Mouse (Mus musculus): ENCODE data around the gene Nfs1. TPM values are rescaled to one million over a fixed set of nuclear protein-coding genes. Genes with fewer than 3 reads are reported as not detected.

The Nfs1 gene
- total RNA-seq, 2 experiments from 2014 or later: 20.4 to 86.8 TPM

- ATAC-seq (replicated peaks; ENCODE audit: low FRiP score, poor library complexity, severe bottlenecking): no peak
Measured at GRCm38 (mm10) chr2:156078421-156079182, 65.4 kb downstream of the Nfs1 start.

- ATAC-seq (replicated peaks; ENCODE audit: low FRiP score, poor library complexity, severe bottlenecking): no peak
Measured at GRCm38 (mm10) chr2:156077461-156077860, 66.5 kb downstream of the Nfs1 start.

- no peak for ATAC-seq (replicated peaks; ENCODE audit: low FRiP score, poor library complexity, severe bottlenecking)
Measured at GRCm38 (mm10) chr2:156073725-156074124, 70.3 kb downstream of the Nfs1 start.

Other genes starting within 250 kb of the Nfs1 start
- 1.7 and 7.6 TPM in 2 replicates for gene Uqcc1, start 213.9 kb downstream of the Nfs1 start, total RNA-seq (2015; ENCODE audit: low replicate concordance)
- gene Uqcc1, start 213.9 kb downstream of the Nfs1 start, total RNA-seq (2017; ENCODE audit: low replicate concordance): 2.3 and 2.6 TPM in 2 replicates
- gene Gm15557, start 203.5 kb downstream of the Nfs1 start, total RNA-seq (2015; ENCODE audit: low replicate concordance): not detected in 2 replicates
- gene Gm15557, start 203.5 kb downstream of the Nfs1 start, total RNA-seq (2017; ENCODE audit: low replicate concordance): not detected in 2 replicates
- gene Gdf5, start 198.8 kb downstream of the Nfs1 start, total RNA-seq (2015; ENCODE audit: low replicate concordance): not detected in 2 replicates
- not detected in 2 replicates for gene Gdf5, start 198.8 kb downstream of the Nfs1 start, total RNA-seq (2017; ENCODE audit: low replicate concordance)
- 4.2 and 32.4 TPM in 2 replicates for gene Cep250, start 187.7 kb downstream of the Nfs1 start, total RNA-seq (2015; ENCODE audit: low replicate concordance)
- 18.5 and 19.2 TPM in 2 replicates for gene Cep250, start 187.7 kb downstream of the Nfs1 start, total RNA-seq (2017; ENCODE audit: low replicate concordance)
- not detected in 2 replicates for gene 6430550D23Rik, start 136.2 kb downstream of the Nfs1 start, total RNA-seq (2015; ENCODE audit: low replicate concordance)
- 0.26 TPM in 1 of 2 replicates, not detected in the other for gene 6430550D23Rik, start 136.2 kb downstream of the Nfs1 start, total RNA-seq (2017; ENCODE audit: low replicate concordance)
- gene Ergic3, start 136.1 kb downstream of the Nfs1 start, total RNA-seq (2015; ENCODE audit: low replicate concordance): 59.5 and 136 TPM in 2 replicates
- 18.6 and 22.6 TPM in 2 replicates for gene Ergic3, start 136.1 kb downstream of the Nfs1 start, total RNA-seq (2017; ENCODE audit: low replicate concordance)
- not detected in 2 replicates for gene Fer1l4, start 91.2 kb downstream of the Nfs1 start, total RNA-seq (2015; ENCODE audit: low replicate concordance)
- gene Fer1l4, start 91.2 kb downstream of the Nfs1 start, total RNA-seq (2017; ENCODE audit: low replicate concordance): not detected in 2 replicates
- gene Spag4, start 79.0 kb downstream of the Nfs1 start, total RNA-seq (2015; ENCODE audit: low replicate concordance): not detected in 2 replicates
- gene Spag4, start 79.0 kb downstream of the Nfs1 start, total RNA-seq (2017; ENCODE audit: low replicate concordance): not detected in 2 replicates
- 46.5 and 58.7 TPM in 2 replicates for gene Cpne1, start 32.2 kb downstream of the Nfs1 start, total RNA-seq (2015; ENCODE audit: low replicate concordance)
- 14.9 and 26.0 TPM in 2 replicates for gene Cpne1, start 32.2 kb downstream of the Nfs1 start, total RNA-seq (2017; ENCODE audit: low replicate concordance)
- 39.4 and 47.6 TPM in 2 replicates for gene Rbm12, start 32.2 kb downstream of the Nfs1 start, total RNA-seq (2015; ENCODE audit: low replicate concordance)
- gene Rbm12, start 32.2 kb downstream of the Nfs1 start, total RNA-seq (2017; ENCODE audit: low replicate concordance): 12.3 and 18.4 TPM in 2 replicates
- 2.5 TPM in 1 of 2 replicates, not detected in the other for gene Gm28036, start 17.1 kb downstream of the Nfs1 start, total RNA-seq (2015; ENCODE audit: low replicate concordance)
- gene Gm28036, start 17.1 kb downstream of the Nfs1 start, total RNA-seq (2017; ENCODE audit: low replicate concordance): 11.3 and 23.7 TPM in 2 replicates
- 26.8 and 43.6 TPM in 2 replicates for gene Romo1, start 147 bp downstream of the Nfs1 start, total RNA-seq (2015; ENCODE audit: low replicate concordance)
- 4.2 and 16.4 TPM in 2 replicates for gene Romo1, start 147 bp downstream of the Nfs1 start, total RNA-seq (2017; ENCODE audit: low replicate concordance)
- 430 and 594 TPM in 2 replicates for gene Rbm39, start 36.1 kb upstream of the Nfs1 start, total RNA-seq (2015; ENCODE audit: low replicate concordance)
- gene Rbm39, start 36.1 kb upstream of the Nfs1 start, total RNA-seq (2017; ENCODE audit: low replicate concordance): 425 and 602 TPM in 2 replicates
- 1.8 and 15.1 TPM in 2 replicates for gene Phf20, start 52.3 kb upstream of the Nfs1 start, total RNA-seq (2015; ENCODE audit: low replicate concordance)
- 14.6 and 15.4 TPM in 2 replicates for gene Phf20, start 52.3 kb upstream of the Nfs1 start, total RNA-seq (2017; ENCODE audit: low replicate concordance)
- gene Cnbd2, start 168.1 kb upstream of the Nfs1 start, total RNA-seq (2015; ENCODE audit: low replicate concordance): 5.4 TPM in 1 of 2 replicates, not detected in the other
- gene Cnbd2, start 168.1 kb upstream of the Nfs1 start, total RNA-seq (2017; ENCODE audit: low replicate concordance): 3.1 TPM in 1 of 2 replicates, not detected in the other
- 3.8 TPM in 1 of 2 replicates, not detected in the other for gene Scand1, start 168.5 kb upstream of the Nfs1 start, total RNA-seq (2015; ENCODE audit: low replicate concordance)
- gene Scand1, start 168.5 kb upstream of the Nfs1 start, total RNA-seq (2017; ENCODE audit: low replicate concordance): 1.4 and 2.8 TPM in 2 replicates